Mouse (Mus musculus) embryonic facial prominence, embryonic 14.5 days (tissue): ENCODE data around the gene Btnl4. TPM values are rescaled to one million over a fixed set of nuclear protein-coding genes. Genes with fewer than 3 reads are reported as not detected.

Experiments
- polyA plus RNA-seq: library from polyadenylated mRNA; unstranded; fragments of >200 nt; fragmentation: Nextera tagmentation; extraction: Ambion mirVana; gene quantifications from 2 replicates; pipeline ENCODE4 v1.2.1, GENCODE M21; 2014

Gene Btnl4
- polyA plus RNA-seq, 1 experiment from 2014 or later, result not detected

Other genes with a start within 250 kb of the Btnl4 start
- 0.24 TPM in 1 of 2 replicates, not detected in the other for gene H2-Ob, start 238.4 kb downstream of the Btnl4 start, polyA plus RNA-seq
- gene H2-Ab1, start 219.6 kb downstream of the Btnl4 start, polyA plus RNA-seq, result 9.4 and 10.1 TPM in 2 replicates
- 4.9 and 5.7 TPM in 2 replicates for gene H2-Aa, start 189.5 kb downstream of the Btnl4 start, polyA plus RNA-seq
- 4.1 and 4.7 TPM in 2 replicates for gene H2-Eb1, start 171.5 kb downstream of the Btnl4 start, polyA plus RNA-seq
- gene H2-Eb2, start 151.7 kb downstream of the Btnl4 start, polyA plus RNA-seq, result not detected in 2 replicates
- gene Btnl2, start 122.5 kb downstream of the Btnl4 start, polyA plus RNA-seq, result not detected in 2 replicates
- not detected in 2 replicates for gene Btnl1, start 100.2 kb downstream of the Btnl4 start, polyA plus RNA-seq
- 0.38 and 0.71 TPM in 2 replicates for gene BC051142, start 78.5 kb downstream of the Btnl4 start, polyA plus RNA-seq
- not detected in 2 replicates for gene Btnl6, start 40.0 kb upstream of the Btnl4 start, polyA plus RNA-seq
- 4.7 and 5.3 TPM in 2 replicates for gene Notch4, start 87.0 kb upstream of the Btnl4 start, polyA plus RNA-seq
- gene Gpsm3, start 112.5 kb upstream of the Btnl4 start, polyA plus RNA-seq, result 7.5 and 8.7 TPM in 2 replicates
- 11.3 and 12.2 TPM in 2 replicates for gene Pbx2, start 113.9 kb upstream of the Btnl4 start, polyA plus RNA-seq
- 2.0 and 2.3 TPM in 2 replicates for gene Ager, start 120.5 kb upstream of the Btnl4 start, polyA plus RNA-seq
- 80.8 and 85.3 TPM in 2 replicates for gene Rnf5, start 126.4 kb upstream of the Btnl4 start, polyA plus RNA-seq
- 54.8 and 60.5 TPM in 2 replicates for gene Agpat1, start 126.9 kb upstream of the Btnl4 start, polyA plus RNA-seq
- gene Egfl8, start 138.7 kb upstream of the Btnl4 start, polyA plus RNA-seq, result 12.3 and 14.0 TPM in 2 replicates
- 23.6 and 26.4 TPM in 2 replicates for gene Ppt2, start 151.2 kb upstream of the Btnl4 start, polyA plus RNA-seq
- gene Prrt1, start 152.2 kb upstream of the Btnl4 start, polyA plus RNA-seq, result 0.64 and 0.92 TPM in 2 replicates
- 10.0 and 11.8 TPM in 2 replicates for gene Fkbpl, start 167.4 kb upstream of the Btnl4 start, polyA plus RNA-seq
- gene Atf6b, start 169.8 kb upstream of the Btnl4 start, polyA plus RNA-seq, result 60.8 and 68.5 TPM in 2 replicates
- gene Tnxb, start 193.2 kb upstream of the Btnl4 start, polyA plus RNA-seq, result 1.8 and 3.1 TPM in 2 replicates